Mouse (Mus musculus) macrophage (primary cell): ENCODE results near the gene Krt1. TPM values are rescaled to one million over a fixed set of nuclear protein-coding genes. Genes with fewer than 3 reads are reported as not detected.

ENCODE experiments used
- H3K27ac ChIP-seq: fragments of 350-480 bp; formaldehyde crosslinking; 2 replicates; pipeline ENCODE4 v1.9.0; 2021
- H3K36me3 ChIP-seq: fragments of 350-480 bp; formaldehyde crosslinking; 2 replicates; pipeline ENCODE4 v1.9.0; 2021; ENCODE audit errors: inconsistent target
- H3K4me3 ChIP-seq: fragments of 350-480 bp; formaldehyde crosslinking; 2 replicates; pipeline ENCODE4 v1.9.0; 2021; ENCODE audit errors: inconsistent target
- H3K79me2 ChIP-seq: fragments of 350-480 bp; formaldehyde crosslinking; 2 replicates; pipeline ENCODE4 v1.9.0; 2021; ENCODE audit errors: inconsistent target
- WGBS: methylation state at CpG from one replicate; pipeline ENCODE4 v1.1.7; 2026; ENCODE audit warnings: inconsistent platforms; ENCODE audit not compliant: missing documents; 5-methylcytosine and 5-hydroxymethylcytosine counted together
- polyA plus RNA-seq: library from polyadenylated mRNA; stranded (reverse); fragments of 250-400 nt; gene quantifications from 3 replicates; pipeline ENCODE4 v1.2.4, GENCODE M21; 2018; ENCODE audit warnings: inconsistent platforms

Krt1 gene
- polyA plus RNA-seq, 1 experiment from 2014 or later, result not detected

- Histone ChIP-seq H3K36me3 (no peaks in the 10 kb centered on the region), H3K27ac (no peak overlapping the region), H3K4me3 (no peak overlapping the region), H3K79me2 (no peaks in the 10 kb centered on the region)
- 57% methylated on average over 5 of the region's 5 CpGs for WGBS
Observed at GRCm38 (mm10) chr15:101852571-101852970, 2.0 kb upstream of the Krt1 start.

GRCm38 (mm10) chr15:101845971-101846403 lies 4.6 kb downstream of the Krt1 start:
- H3K4me3 ChIP-seq, result no peak overlapping the region
- no peaks in the 10 kb centered on the region for H3K36me3 ChIP-seq
- H3K79me2 ChIP-seq, result no peaks in the 10 kb centered on the region
- no peak overlapping the region for H3K27ac ChIP-seq
- WGBS, result 3% methylated on average over 37 of the region's 37 CpGs

- H3K4me3 ChIP-seq, result no peak overlapping the region
- 63% methylated on average over 9 of the region's 9 CpGs for WGBS
- H3K79me2 ChIP-seq, result no peaks in the 10 kb centered on the region
- no peak overlapping the region for H3K27ac ChIP-seq
- H3K36me3 ChIP-seq, result no peaks in the 10 kb centered on the region
Observed at GRCm38 (mm10) chr15:101843192-101843591, 7.4 kb downstream of the Krt1 start.

- no peaks in the 10 kb centered on the region for H3K79me2 ChIP-seq
- H3K36me3 ChIP-seq, result no peaks in the 10 kb centered on the region
- H3K27ac ChIP-seq, result no peak overlapping the region
- H3K4me3 ChIP-seq, result no peak overlapping the region
- 63% methylated on average over 5 of the region's 5 CpGs for WGBS
Observed at GRCm38 (mm10) chr15:101834784-101835328, 15.7 kb downstream of the Krt1 start.

GRCm38 (mm10) chr15:101833131-101833530 lies 17.5 kb downstream of the Krt1 start:
- Histone ChIP-seq H3K79me2 (no peaks in the 10 kb centered on the region), H3K4me3 (no peak overlapping the region), H3K36me3 (no peaks in the 10 kb centered on the region), H3K27ac (no peak overlapping the region)
- 64% methylated on average over 6 of the region's 6 CpGs for whole genome bisulfite sequencing

GRCm38 (mm10) chr15:101829441-101829840 lies 21.2 kb downstream of the Krt1 start:
- H3K27ac ChIP-seq, result no peak overlapping the region
- H3K36me3 ChIP-seq, result no peaks in the 10 kb centered on the region
- 83% methylated on average over 5 of the region's 5 CpGs for WGBS
- no peaks in the 10 kb centered on the region for H3K79me2 ChIP-seq
- H3K4me3 ChIP-seq, result no peak overlapping the region

- 20% methylated on average over 3 of the region's 3 CpGs for WGBS
- H3K27ac ChIP-seq, result no peak overlapping the region
- no peaks in the 10 kb centered on the region for H3K36me3 ChIP-seq
- no peaks in the 10 kb centered on the region for H3K79me2 ChIP-seq
- no peak overlapping the region for H3K4me3 ChIP-seq
Observed at GRCm38 (mm10) chr15:101821786-101822185, 28.8 kb downstream of the Krt1 start.

GRCm38 (mm10) chr15:101817875-101818274 lies 32.7 kb downstream of the Krt1 start, which contains the start of gene Krt2:
TSS of gene Krt2 (minus strand) at chr15:101818169.
- 78% methylated on average over 16 of the region's 16 CpGs for WGBS
- H3K36me3 ChIP-seq, result no peaks in the 10 kb centered on the region
- no peaks in the 10 kb centered on the region for H3K79me2 ChIP-seq
- H3K27ac ChIP-seq, result no peak within 1 kb of the TSS
- H3K4me3 ChIP-seq, result no peak within 1 kb of the TSS

GRCm38 (mm10) chr15:101803052-101803822 lies 47.4 kb downstream of the Krt1 start:
- Histone ChIP-seq H3K79me2 (no peaks in the 10 kb centered on the region), H3K36me3 (no peaks in the 10 kb centered on the region), H3K4me3 (no peak overlapping the region), H3K27ac (no peak overlapping the region)
- WGBS, result 79% methylated on average over 11 of the region's 11 CpGs

- H3K36me3 ChIP-seq, result no peaks in the 10 kb centered on the region
- H3K79me2 ChIP-seq, result no peaks in the 10 kb centered on the region
- WGBS, result 86% methylated on average over 6 of the region's 6 CpGs
- H3K4me3 ChIP-seq, result no peak within 1 kb of the TSS
- H3K27ac ChIP-seq, result no peak within 1 kb of the TSS
Observed at GRCm38 (mm10) chr15:101802296-101802835, 48.2 kb downstream of the Krt1 start, which contains the start of gene Krt73. TSS of gene Krt73 (minus strand) at chr15:101802346.

Other genes with a start within 250 kb of the Krt1 start
- gene Gm5414, start 222.6 kb downstream of the Krt1 start, polyA plus RNA-seq, result not detected in 3 replicates
- not detected in 3 replicates for gene Gm5478, start 203.4 kb downstream of the Krt1 start, polyA plus RNA-seq
- gene Krt6b, start 170.5 kb downstream of the Krt1 start, polyA plus RNA-seq, result not detected in 3 replicates
- gene Krt6a, start 156.5 kb downstream of the Krt1 start, polyA plus RNA-seq, result not detected in 3 replicates
- not detected in 3 replicates for gene Krt5, start 137.9 kb downstream of the Krt1 start, polyA plus RNA-seq
- gene Krt71, start 107.7 kb downstream of the Krt1 start, polyA plus RNA-seq, result not detected in 3 replicates
- not detected in 3 replicates for gene Krt72, start 64.3 kb downstream of the Krt1 start, polyA plus RNA-seq
- not detected in 3 replicates for gene Krt73, start 48.4 kb downstream of the Krt1 start, polyA plus RNA-seq
- gene Krt2, start 32.6 kb downstream of the Krt1 start, polyA plus RNA-seq, result not detected in 3 replicates
- gene Krt77, start 18.9 kb upstream of the Krt1 start, polyA plus RNA-seq, result not detected in 3 replicates
- not detected in 3 replicates for gene Krt76, start 42.1 kb upstream of the Krt1 start, polyA plus RNA-seq
- not detected in 3 replicates for gene Krt4, start 73.9 kb upstream of the Krt1 start, polyA plus RNA-seq
- not detected in 3 replicates for gene Krt79, start 89.5 kb upstream of the Krt1 start, polyA plus RNA-seq
- not detected in 3 replicates for gene Krt78, start 103.5 kb upstream of the Krt1 start, polyA plus RNA-seq
- gene Krt8, start 153.7 kb upstream of the Krt1 start, polyA plus RNA-seq, result not detected in 3 replicates
- gene Krt18, start 177.4 kb upstream of the Krt1 start, polyA plus RNA-seq, result not detected in 3 replicates
- 153 to 214 TPM (median 191 TPM) in 3 replicates for gene Eif4b, start 223.0 kb upstream of the Krt1 start, polyA plus RNA-seq
- gene Tns2, start 249.6 kb upstream of the Krt1 start, polyA plus RNA-seq, result 0.37 to 0.66 TPM in 2 of 3 replicates, not detected in the other